Mouse (Mus musculus): ENCODE results near the gene Acsl1. TPM values are rescaled to one million over a fixed set of nuclear protein-coding genes. Genes with fewer than 3 reads are reported as not detected.

Gene Acsl1
- polyA plus RNA-seq, 1 experiment from 2014 or later = 20.3 TPM

- ATAC-seq (ENCODE audit: low read depth) = no peak
- no peak overlapping the region for H3K4me2 ChIP-seq (ENCODE audit: low read depth, low read length)
- H3K4me3 ChIP-seq (ENCODE audit: low read length) = no peak overlapping the region
- no peaks in the 10 kb centered on the region for H3K36me3 ChIP-seq (ENCODE audit: control insufficient read depth, insufficient read depth, low read length)
- H3K9me3 ChIP-seq (ENCODE audit: control insufficient read depth, low read length) = no peaks in the 10 kb centered on the region
- no peak overlapping the region for H3K9ac ChIP-seq (ENCODE audit: low read length)
- no peaks in the 10 kb centered on the region for H3K27me3 ChIP-seq (ENCODE audit: control insufficient read depth, insufficient read depth, low read depth, low read length)
- H3K27ac ChIP-seq (ENCODE audit: low read length) = no peak overlapping the region
- 31% methylated on average over 4 of the region's 4 CpGs for WGBS
- peaks cover 24% of the 10 kb centered on the region for H3K4me1 ChIP-seq (replicated peaks; ENCODE audit: control insufficient read depth, insufficient read depth, low read length)
Observed at GRCm38 (mm10) chr8:46483247-46483646, 12.4 kb downstream of the Acsl1 start.

- Histone ChIP-seq H3K4me3 (ENCODE audit: low read length) (no peak overlapping the region), H3K27me3 (ENCODE audit: control insufficient read depth, insufficient read depth, low read depth, low read length) (no peaks in the 10 kb centered on the region), H3K36me3 (ENCODE audit: control insufficient read depth, insufficient read depth, low read length) (no peaks in the 10 kb centered on the region), H3K27ac (ENCODE audit: low read length) (no peak overlapping the region), H3K9me3 (ENCODE audit: control insufficient read depth, low read length) (no peaks in the 10 kb centered on the region), H3K4me2 (ENCODE audit: low read depth, low read length) (no peak overlapping the region), H3K4me1 (replicated peaks; ENCODE audit: control insufficient read depth, insufficient read depth, low read length) (peaks cover 22% of the 10 kb centered on the region), H3K9ac (ENCODE audit: low read length) (no peak overlapping the region)
- ATAC-seq (ENCODE audit: low read depth) = 0 out of 2 replicates have a peak, but pooled peaks have one; percentile 39
- 27% methylated on average over 4 of the region's 4 CpGs for WGBS
Observed at GRCm38 (mm10) chr8:46484077-46484476, 13.2 kb downstream of the Acsl1 start.

GRCm38 (mm10) chr8:46484931-46485463, 14.2 kb downstream of the Acsl1 start:
- Histone ChIP-seq H3K4me1 (replicated peaks; ENCODE audit: control insufficient read depth, insufficient read depth, low read length) (peaks cover 16% of the 10 kb centered on the region), H3K9me3 (ENCODE audit: control insufficient read depth, low read length) (no peaks in the 10 kb centered on the region), H3K27ac (ENCODE audit: low read length) (no peak overlapping the region), H3K9ac (ENCODE audit: low read length) (no peak overlapping the region), H3K36me3 (ENCODE audit: control insufficient read depth, insufficient read depth, low read length) (no peaks in the 10 kb centered on the region), H3K4me3 (ENCODE audit: low read length) (no peak overlapping the region), H3K4me2 (ENCODE audit: low read depth, low read length) (no peak overlapping the region), H3K27me3 (ENCODE audit: control insufficient read depth, insufficient read depth, low read depth, low read length) (no peaks in the 10 kb centered on the region)
- 83% methylated on average over 8 of the region's 8 CpGs for WGBS
- no peak for ATAC-seq (ENCODE audit: low read depth)

- H3K4me3 ChIP-seq (ENCODE audit: low read length) = no peak overlapping the region
- H3K36me3 ChIP-seq (ENCODE audit: control insufficient read depth, insufficient read depth, low read length) = no peaks in the 10 kb centered on the region
- H3K4me2 ChIP-seq (ENCODE audit: low read depth, low read length) = no peak overlapping the region
- WGBS = 32% methylated on average over 7 of the region's 7 CpGs
- 0 out of 2 replicates have a peak overlapping the region, but pooled peaks have one; percentile 8 for H3K9ac ChIP-seq (ENCODE audit: low read length)
- ATAC-seq (ENCODE audit: low read depth) = peak; percentile 54
- no peak overlapping the region for H3K27ac ChIP-seq (ENCODE audit: low read length)
- H3K27me3 ChIP-seq (ENCODE audit: control insufficient read depth, insufficient read depth, low read depth, low read length) = no peaks in the 10 kb centered on the region
- peaks cover 11% of the 10 kb centered on the region for H3K4me1 ChIP-seq (replicated peaks; ENCODE audit: control insufficient read depth, insufficient read depth, low read length)
- no peaks in the 10 kb centered on the region for H3K9me3 ChIP-seq (ENCODE audit: control insufficient read depth, low read length)
Observed at GRCm38 (mm10) chr8:46488085-46488561, 17.3 kb downstream of the Acsl1 start.

GRCm38 (mm10) chr8:46489196-46489595, 18.4 kb downstream of the Acsl1 start:
- Histone ChIP-seq H3K9ac (ENCODE audit: low read length) (no peak overlapping the region), H3K27ac (ENCODE audit: low read length) (no peak overlapping the region), H3K4me2 (ENCODE audit: low read depth, low read length) (no peak overlapping the region), H3K27me3 (ENCODE audit: control insufficient read depth, insufficient read depth, low read depth, low read length) (no peaks in the 10 kb centered on the region), H3K9me3 (ENCODE audit: control insufficient read depth, low read length) (no peaks in the 10 kb centered on the region), H3K36me3 (ENCODE audit: control insufficient read depth, insufficient read depth, low read length) (no peaks in the 10 kb centered on the region), H3K4me1 (replicated peaks; ENCODE audit: control insufficient read depth, insufficient read depth, low read length) (peaks cover 7% of the 10 kb centered on the region), H3K4me3 (ENCODE audit: low read length) (no peak overlapping the region)
- no peak for ATAC-seq (ENCODE audit: low read depth)
- WGBS = 61% methylated on average over 1 of the region's 1 CpGs

- H3K27me3 ChIP-seq (ENCODE audit: control insufficient read depth, insufficient read depth, low read depth, low read length) = no peaks in the 10 kb centered on the region
- 0 out of 2 replicates have a peak, but pooled peaks cover 2% of the 10 kb centered on the region for H3K4me1 ChIP-seq (replicated peaks; ENCODE audit: control insufficient read depth, insufficient read depth, low read length)
- ATAC-seq (ENCODE audit: low read depth) = no peak
- H3K4me3 ChIP-seq (ENCODE audit: low read length) = no peak overlapping the region
- H3K4me2 ChIP-seq (ENCODE audit: low read depth, low read length) = no peak overlapping the region
- H3K36me3 ChIP-seq (ENCODE audit: control insufficient read depth, insufficient read depth, low read length) = no peaks in the 10 kb centered on the region
- no peak overlapping the region for H3K27ac ChIP-seq (ENCODE audit: low read length)
- 83% methylated on average over 8 of the region's 8 CpGs for WGBS
- H3K9me3 ChIP-seq (ENCODE audit: control insufficient read depth, low read length) = no peaks in the 10 kb centered on the region
- H3K9ac ChIP-seq (ENCODE audit: low read length) = no peak overlapping the region
Observed at GRCm38 (mm10) chr8:46490250-46490649, 19.4 kb downstream of the Acsl1 start.

GRCm38 (mm10) chr8:46490821-46491220, 20.0 kb downstream of the Acsl1 start:
- Histone ChIP-seq H3K27me3 (ENCODE audit: control insufficient read depth, insufficient read depth, low read depth, low read length) (no peaks in the 10 kb centered on the region), H3K9me3 (ENCODE audit: control insufficient read depth, low read length) (no peaks in the 10 kb centered on the region), H3K36me3 (ENCODE audit: control insufficient read depth, insufficient read depth, low read length) (no peaks in the 10 kb centered on the region), H3K4me2 (ENCODE audit: low read depth, low read length) (no peak overlapping the region), H3K27ac (ENCODE audit: low read length) (no peak overlapping the region), H3K9ac (ENCODE audit: low read length) (no peak overlapping the region), H3K4me1 (replicated peaks; ENCODE audit: control insufficient read depth, insufficient read depth, low read length) (0 out of 2 replicates have a peak, but pooled peaks cover 2% of the 10 kb centered on the region), H3K4me3 (ENCODE audit: low read length) (no peak overlapping the region)
- ATAC-seq (ENCODE audit: low read depth) = no peak
- 76% methylated on average over 6 of the region's 6 CpGs for WGBS

GRCm38 (mm10) chr8:46493495-46494170, 22.8 kb downstream of the Acsl1 start:
- WGBS = 84% methylated on average over 11 of the region's 11 CpGs
- ATAC-seq (ENCODE audit: low read depth) = no peak
- Histone ChIP-seq H3K9ac (ENCODE audit: low read length) (no peak overlapping the region), H3K4me3 (ENCODE audit: low read length) (no peak overlapping the region), H3K27ac (ENCODE audit: low read length) (no peak overlapping the region), H3K27me3 (ENCODE audit: control insufficient read depth, insufficient read depth, low read depth, low read length) (no peaks in the 10 kb centered on the region), H3K36me3 (ENCODE audit: control insufficient read depth, insufficient read depth, low read length) (no peaks in the 10 kb centered on the region), H3K4me2 (ENCODE audit: low read depth, low read length) (no peak overlapping the region), H3K4me1 (replicated peaks; ENCODE audit: control insufficient read depth, insufficient read depth, low read length) (no peaks in the 10 kb centered on the region), H3K9me3 (ENCODE audit: control insufficient read depth, low read length) (no peaks in the 10 kb centered on the region)

- Histone ChIP-seq H3K4me1 (replicated peaks; ENCODE audit: control insufficient read depth, insufficient read depth, low read length) (0 out of 2 replicates have a peak, but pooled peaks cover 6% of the 10 kb centered on the region), H3K36me3 (ENCODE audit: control insufficient read depth, insufficient read depth, low read length) (no peaks in the 10 kb centered on the region), H3K4me2 (ENCODE audit: low read depth, low read length) (no peak overlapping the region), H3K9me3 (ENCODE audit: control insufficient read depth, low read length) (no peaks in the 10 kb centered on the region), H3K27me3 (ENCODE audit: control insufficient read depth, insufficient read depth, low read depth, low read length) (no peaks in the 10 kb centered on the region), H3K27ac (ENCODE audit: low read length) (no peak overlapping the region), H3K9ac (ENCODE audit: low read length) (no peak overlapping the region), H3K4me3 (ENCODE audit: low read length) (no peak overlapping the region)
- 37% methylated on average over 6 of the region's 6 CpGs for WGBS
- ATAC-seq (ENCODE audit: low read depth) = no peak
Observed at GRCm38 (mm10) chr8:46496852-46497251, 26.0 kb downstream of the Acsl1 start.
